Mouse (Mus musculus) forebrain, embryonic 14.5 days (tissue): ENCODE data around the gene Cdk14. TPM values are rescaled to one million over a fixed set of nuclear protein-coding genes. Genes with fewer than 3 reads are reported as not detected.

Source experiments
- ATAC-seq: fragments of 200-750 bp; cut with Nextera tagmentation; 2 replicates; pipeline ENCODE4 v1.8.0; 2017; ENCODE audit warnings: mild to moderate bottlenecking, moderate library complexity
- DNase-seq: peaks from one replicate; pipeline ENCODE4 v3.0.0-alpha.2; 2015; ENCODE audit warnings: low spot score
- H3K27ac ChIP-seq: fragments of 300-500 bp; sonication (generic); 2 replicates; pipeline ENCODE4 v1.5.1; 2014; ENCODE audit warnings: low read depth, mild to moderate bottlenecking, control low read depth, low read length, moderate library complexity
- H3K27me3 ChIP-seq: fragments of 300-500 bp; sonication (generic); replicated peaks from 2 replicates; pipeline ENCODE4 v1.6.1; 2014; ENCODE audit warnings: low read length, control low read depth, mixed read lengths; ENCODE audit not compliant: control insufficient read depth, insufficient read depth
- H3K36me3 ChIP-seq: fragments of 300-500 bp; sonication (generic); 2 replicates; pipeline ENCODE4 v1.6.1; 2014; ENCODE audit warnings: low read length, control low read depth; ENCODE audit not compliant: control insufficient read depth, insufficient read depth
- H3K4me1 ChIP-seq: fragments of 300-500 bp; sonication (generic); 2 replicates; pipeline ENCODE4 v1.6.1; 2014; ENCODE audit warnings: antibody characterized with exemption, low read length, control low read depth; ENCODE audit not compliant: control insufficient read depth, insufficient read depth
- H3K4me2 ChIP-seq: fragments of 300-500 bp; sonication (generic); 2 replicates; pipeline ENCODE4 v1.6.1; 2014; ENCODE audit warnings: mild to moderate bottlenecking, control low read depth, low read length
- H3K4me3 ChIP-seq: fragments of 300-500 bp; sonication (generic); 2 replicates; pipeline ENCODE4 v1.5.1; 2014; ENCODE audit warnings: low read depth, low read length, control low read depth
- H3K9ac ChIP-seq: fragments of 300-500 bp; sonication (generic); 2 replicates; pipeline ENCODE4 v1.6.1; 2014; ENCODE audit warnings: mild to moderate bottlenecking, low read length, control low read depth, moderate library complexity
- H3K9me3 ChIP-seq: fragments of 300-500 bp; sonication (generic); replicated peaks from 2 replicates; pipeline ENCODE4 v1.6.1; 2016; ENCODE audit warnings: low read length, control low read depth, mixed read lengths; ENCODE audit not compliant: control insufficient read depth
- WGBS: fragments of 180-500 bp; shearing (Covaris S2); extraction: QIAGEN DNeasy Blood & Tissue Kit; methylation state at CpG from one replicate; pipeline ENCODE4 v1.1.7; 2014; 5-methylcytosine and 5-hydroxymethylcytosine counted together
- polyA plus RNA-seq: library from polyadenylated mRNA; unstranded; fragments of >200 nt; fragmentation: Nextera tagmentation; extraction: Ambion mirVana; gene quantifications from 2 replicates; pipeline ENCODE4 v1.2.1, GENCODE M21; 2014

Gene Cdk14
- polyA plus RNA-seq, 1 experiment from 2014 or later: 26.6 TPM

GRCm38 (mm10) chr5:5180711-5181110 lies 239.4 kb downstream of the Cdk14 start:
- Histone ChIP-seq H3K27me3 (no peaks in the 10 kb centered on the region), H3K4me1 (peaks cover 5% of the 10 kb centered on the region; the same call in 1 of the 2 replicates), H3K4me3 (no peak overlapping the region), H3K27ac (no peak overlapping the region), H3K9me3 (no peaks in the 10 kb centered on the region), H3K9ac (no peak overlapping the region), H3K36me3 (no peaks in the 10 kb centered on the region), H3K4me2 (no peak overlapping the region)
- DNase-seq (no peak), ATAC-seq (no peak)
- 84% methylated on average over 2 of the region's 2 CpGs for WGBS

GRCm38 (mm10) chr5:5180311-5180710 lies 239.8 kb downstream of the Cdk14 start:
- DNase-seq (no peak), ATAC-seq (no peak)
- H3K27ac ChIP-seq: no peak overlapping the region
- H3K9me3 ChIP-seq: no peaks in the 10 kb centered on the region
- no peak overlapping the region for H3K4me2 ChIP-seq
- H3K27me3 ChIP-seq: no peaks in the 10 kb centered on the region
- H3K4me3 ChIP-seq: no peak overlapping the region
- no peaks in the 10 kb centered on the region for H3K36me3 ChIP-seq
- H3K9ac ChIP-seq: no peak overlapping the region
- peaks cover 6% of the 10 kb centered on the region; the same call in 1 of the 2 replicates for H3K4me1 ChIP-seq

GRCm38 (mm10) chr5:5176052-5176451 lies 244.1 kb downstream of the Cdk14 start:
- H3K27me3 ChIP-seq: no peaks in the 10 kb centered on the region
- no peak for DNase-seq
- peaks cover 7% of the 10 kb centered on the region; the same call in 1 of the 2 replicates for H3K4me1 ChIP-seq
- ATAC-seq: peak; percentile 40; the same call in 1 of the 2 replicates
- no peak overlapping the region for H3K9ac ChIP-seq
- H3K4me3 ChIP-seq: no peak overlapping the region
- no peak overlapping the region for H3K4me2 ChIP-seq
- H3K9me3 ChIP-seq: no peaks in the 10 kb centered on the region
- H3K36me3 ChIP-seq: no peaks in the 10 kb centered on the region
- WGBS: 36% methylated on average over 10 of the region's 10 CpGs
- H3K27ac ChIP-seq: no peak overlapping the region

- no peak; the same call in 1 of the 2 replicates for ATAC-seq
- H3K9ac ChIP-seq: no peak overlapping the region
- no peak overlapping the region for H3K4me3 ChIP-seq
- no peak for DNase-seq
- WGBS: 63% methylated on average over 1 of the region's 1 CpGs
- H3K4me2 ChIP-seq: no peak overlapping the region
- H3K27ac ChIP-seq: no peak overlapping the region
- peaks cover 7% of the 10 kb centered on the region; the same call in 1 of the 2 replicates for H3K4me1 ChIP-seq
- H3K9me3 ChIP-seq: no peaks in the 10 kb centered on the region
- H3K27me3 ChIP-seq: no peaks in the 10 kb centered on the region
- H3K36me3 ChIP-seq: no peaks in the 10 kb centered on the region
Observed at GRCm38 (mm10) chr5:5175611-5176010, 244.5 kb downstream of the Cdk14 start.

GRCm38 (mm10) chr5:5175090-5175489 lies 245.0 kb downstream of the Cdk14 start:
- Histone ChIP-seq H3K9me3 (no peaks in the 10 kb centered on the region), H3K4me3 (no peak overlapping the region), H3K4me2 (no peak overlapping the region), H3K4me1 (peaks cover 7% of the 10 kb centered on the region; the same call in 1 of the 2 replicates), H3K9ac (no peak overlapping the region), H3K36me3 (no peaks in the 10 kb centered on the region), H3K27ac (no peak overlapping the region), H3K27me3 (no peaks in the 10 kb centered on the region)
- peak; percentile 75 for DNase-seq
- ATAC-seq: peak; percentile 76
- 3% methylated on average over 1 of the region's 1 CpGs for WGBS

GRCm38 (mm10) chr5:5166086-5166485 lies 254.0 kb downstream of the Cdk14 start:
- no peak overlapping the region for H3K27ac ChIP-seq
- H3K4me3 ChIP-seq: no peak overlapping the region
- DNase-seq (peak; percentile 32), ATAC-seq (no peak)
- no peak overlapping the region for H3K4me2 ChIP-seq
- no peaks in the 10 kb centered on the region for H3K27me3 ChIP-seq
- no peaks in the 10 kb centered on the region for H3K9me3 ChIP-seq
- H3K36me3 ChIP-seq: no peaks in the 10 kb centered on the region
- no peak overlapping the region for H3K9ac ChIP-seq
- WGBS: 27% methylated on average over 2 of the region's 2 CpGs
- peaks cover 6% of the 10 kb centered on the region; the same call in 1 of the 2 replicates for H3K4me1 ChIP-seq

- H3K4me2 ChIP-seq: no peak overlapping the region
- no peaks in the 10 kb centered on the region for H3K36me3 ChIP-seq
- ATAC-seq (no peak), DNase-seq (no peak)
- 91% methylated on average over 5 of the region's 5 CpGs for WGBS
- no peaks in the 10 kb centered on the region for H3K27me3 ChIP-seq
- peaks cover 8% of the 10 kb centered on the region; the same call in 1 of the 2 replicates for H3K4me1 ChIP-seq
- H3K9ac ChIP-seq: no peak overlapping the region
- no peaks in the 10 kb centered on the region for H3K9me3 ChIP-seq
- H3K4me3 ChIP-seq: no peak overlapping the region
- no peak overlapping the region for H3K27ac ChIP-seq
Observed at GRCm38 (mm10) chr5:5164326-5164725, 255.8 kb downstream of the Cdk14 start.

GRCm38 (mm10) chr5:5163823-5164222 lies 256.3 kb downstream of the Cdk14 start:
- WGBS: 89% methylated on average over 2 of the region's 2 CpGs

GRCm38 (mm10) chr5:5159521-5159920 lies 260.6 kb downstream of the Cdk14 start:
- peak; percentile 60; the same call in 1 of the 2 replicates for ATAC-seq
- H3K9me3 ChIP-seq: no peaks in the 10 kb centered on the region
- peak; percentile 49 for DNase-seq
- H3K4me3 ChIP-seq: no peak overlapping the region
- WGBS: 79% methylated on average over 1 of the region's 1 CpGs
- H3K27ac ChIP-seq: no peak overlapping the region
- 0 out of 2 replicates have a peak, but pooled peaks cover 2% of the 10 kb centered on the region for H3K4me1 ChIP-seq
- H3K36me3 ChIP-seq: no peaks in the 10 kb centered on the region
- H3K9ac ChIP-seq: no peak overlapping the region
- H3K27me3 ChIP-seq: no peaks in the 10 kb centered on the region
- H3K4me2 ChIP-seq: no peak overlapping the region

More at GRCm38 (mm10) chr5:5163823-5164222, 256.3 kb downstream of the Cdk14 start:
- no peaks in the 10 kb centered on the region for H3K9me3 ChIP-seq
- H3K4me1 ChIP-seq: peaks cover 8% of the 10 kb centered on the region; the same call in 1 of the 2 replicates
- no peak overlapping the region for H3K9ac ChIP-seq
- no peaks in the 10 kb centered on the region for H3K27me3 ChIP-seq
- DNase-seq (no peak), ATAC-seq (no peak)
- H3K4me2 ChIP-seq: no peak overlapping the region
- no peaks in the 10 kb centered on the region for H3K36me3 ChIP-seq
- H3K27ac ChIP-seq: no peak overlapping the region
- no peak overlapping the region for H3K4me3 ChIP-seq
